Mouse (Mus musculus): ENCODE data around the gene Sult6b1.
A peak's percentile ranks its signal among the peaks of the same experiment; 100 is the strongest.

Gene Sult6b1

DNA sequence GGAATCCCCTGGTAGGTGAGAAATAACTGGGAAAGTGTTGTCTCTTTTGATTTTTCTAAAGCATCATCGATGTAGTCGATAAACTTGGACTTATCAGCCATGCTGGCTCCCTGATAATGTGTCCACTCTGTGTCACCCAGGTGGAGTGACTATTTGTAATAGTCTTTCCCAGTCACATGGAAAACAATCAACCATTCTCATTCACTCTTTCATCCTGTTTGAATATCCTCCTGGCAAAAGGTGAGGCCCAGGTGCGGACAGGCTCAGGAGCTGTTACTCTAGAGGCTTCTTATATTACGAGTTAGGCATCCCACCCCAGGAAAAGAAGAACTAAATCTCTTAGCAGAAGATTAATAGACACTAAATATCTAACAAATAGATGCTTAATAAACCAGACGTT, at the start of gene Sult6b1:
Gene Sult6b1 (minus strand): TSS at position 101 of the 400 bp plus-strand sequence.
- no peak for DNase-seq (ENCODE audit: low spot score in 2 of 2)

- DNase-seq (ENCODE audit: low spot score in 2 of 2) = no peak
These were observed 46.4 kb upstream of the Sult6b1 start for GRCm38 (mm10) chr17:78953240-78953639.

DNA sequence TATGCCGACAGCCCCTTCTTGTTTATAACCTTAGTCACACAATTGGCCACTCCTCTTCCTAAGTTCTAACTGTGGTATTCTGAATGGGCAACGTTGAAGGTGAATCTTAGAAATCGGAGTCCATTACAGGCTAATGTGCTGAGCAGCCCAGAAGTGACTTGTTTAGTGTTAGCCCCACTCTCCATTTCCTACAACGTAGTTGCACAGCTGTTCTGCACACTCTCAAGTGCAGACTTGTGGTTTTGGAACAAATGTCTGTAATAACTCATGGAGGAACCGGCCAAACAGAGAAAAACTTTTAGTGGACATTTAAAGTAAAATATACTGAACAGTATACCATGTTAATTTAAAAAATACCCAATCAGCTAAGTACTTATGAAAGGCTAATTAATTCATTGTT, 45.3 kb upstream of the Sult6b1 start:
- no peak for DNase-seq (ENCODE audit: low spot score in 2 of 2)

DNA sequence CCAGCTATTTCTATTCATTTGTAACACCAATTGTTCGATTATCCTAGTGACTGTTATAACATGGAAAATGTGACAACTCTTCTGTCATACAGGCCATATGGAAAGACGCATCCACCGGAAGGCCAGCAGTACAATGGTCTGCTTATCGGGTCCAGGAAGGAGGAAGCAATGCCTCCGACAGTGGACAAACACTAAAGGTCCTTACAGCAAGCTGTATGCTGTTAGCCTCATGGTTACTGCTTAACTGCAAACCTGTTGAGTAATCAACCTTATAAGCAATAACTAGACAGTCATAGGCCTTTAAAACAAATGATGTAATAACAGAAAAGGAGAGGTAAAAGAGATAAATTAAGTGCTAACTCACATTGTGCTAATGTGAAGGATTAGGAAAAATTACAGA, 44.4 kb upstream of the Sult6b1 start:
- DNase-seq (ENCODE audit: low spot score in 2 of 2) = no peak

GRCm38 (mm10) chr17:78942579-78942978, 35.8 kb upstream of the Sult6b1 start:
- no peak for DNase-seq (ENCODE audit: low spot score in 2 of 2)

GRCm38 (mm10) chr17:78938927-78939326, 32.1 kb upstream of the Sult6b1 start:
- DNase-seq (ENCODE audit: low spot score in 2 of 2) = no peak

DNA sequence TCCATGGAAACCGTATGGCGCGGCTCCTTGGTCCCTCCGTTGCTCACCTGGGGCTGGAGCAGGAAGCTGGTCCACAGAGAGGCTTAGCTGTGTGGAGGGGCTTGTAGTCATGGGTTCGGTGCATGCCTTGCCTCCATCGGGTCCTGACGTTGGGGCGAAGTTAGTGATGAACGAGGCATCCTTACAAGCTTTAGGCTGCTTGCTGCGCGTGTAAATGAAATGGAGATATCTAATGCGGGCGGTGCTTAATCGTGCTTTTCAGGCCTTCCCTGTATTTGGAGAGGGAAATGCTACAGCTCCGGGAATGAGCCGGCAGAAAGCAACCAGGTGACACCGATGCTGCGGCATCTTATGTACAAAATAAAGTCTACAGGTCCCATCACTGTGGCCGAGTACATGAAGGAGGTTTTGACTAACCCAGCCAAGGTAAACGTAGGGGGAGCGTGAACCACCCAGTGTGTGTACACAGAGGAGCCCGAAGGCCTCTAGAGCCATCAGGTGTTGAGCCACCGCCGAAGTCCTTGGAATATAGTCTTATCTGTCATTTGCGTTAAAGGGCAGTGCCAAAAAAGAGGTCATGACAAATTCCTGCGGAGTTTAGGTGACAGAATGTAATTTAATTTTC, 30.5 kb upstream of the Sult6b1 start:
- DNase-seq (ENCODE audit: low spot score in 2 of 2) = no peak

DNA sequence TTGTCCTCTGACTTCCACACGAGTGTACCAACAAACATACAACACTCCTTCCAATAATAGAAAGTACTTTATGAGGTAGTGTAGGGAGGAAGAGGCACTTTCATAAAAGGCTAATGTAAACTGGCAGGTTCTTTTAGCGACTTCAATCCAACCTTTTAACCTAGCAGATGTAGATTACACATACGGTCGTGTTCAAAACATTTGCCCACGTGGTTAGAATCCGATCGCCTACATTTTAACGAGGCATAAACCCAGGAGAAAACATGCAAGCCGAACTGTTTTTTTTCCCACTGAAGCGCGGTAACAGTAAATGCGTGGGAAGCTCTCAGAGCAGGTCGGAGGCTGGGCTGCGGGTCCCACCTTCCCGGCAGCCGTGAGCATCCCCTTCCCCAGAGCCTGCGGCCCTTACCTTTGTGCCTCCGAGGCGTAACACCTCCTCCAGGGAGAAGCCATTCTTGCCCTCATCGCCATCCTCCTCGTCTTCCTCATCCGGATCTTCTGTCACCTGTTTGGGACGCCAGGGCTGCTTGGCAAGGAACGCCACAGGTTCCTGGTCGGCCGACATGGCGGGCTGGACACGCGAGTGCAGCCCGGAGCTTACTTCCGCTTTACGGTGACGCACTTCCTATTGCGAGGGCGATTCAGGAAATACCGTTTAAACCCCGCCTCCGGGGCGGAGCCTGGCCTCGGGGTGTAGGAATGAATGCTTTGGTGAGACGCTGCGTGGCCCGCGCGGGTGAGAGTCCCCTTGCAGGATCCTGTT, 29.9 kb upstream of the Sult6b1 start, which contains the start of the genes Cebpz and Ndufaf7:
Gene Cebpz (minus strand): TSS at position 601 of the 763 bp plus-strand sequence.
Gene Ndufaf7 (plus strand): TSS at position 671 of the 763 bp plus-strand sequence.
- DNase-seq (ENCODE audit: low spot score in 2 of 2) = peak; percentile 96 to 97

GRCm38 (mm10) chr17:78935857-78936256, 29.1 kb upstream of the Sult6b1 start:
- no peak for DNase-seq (ENCODE audit: low spot score in 2 of 2)

DNA sequence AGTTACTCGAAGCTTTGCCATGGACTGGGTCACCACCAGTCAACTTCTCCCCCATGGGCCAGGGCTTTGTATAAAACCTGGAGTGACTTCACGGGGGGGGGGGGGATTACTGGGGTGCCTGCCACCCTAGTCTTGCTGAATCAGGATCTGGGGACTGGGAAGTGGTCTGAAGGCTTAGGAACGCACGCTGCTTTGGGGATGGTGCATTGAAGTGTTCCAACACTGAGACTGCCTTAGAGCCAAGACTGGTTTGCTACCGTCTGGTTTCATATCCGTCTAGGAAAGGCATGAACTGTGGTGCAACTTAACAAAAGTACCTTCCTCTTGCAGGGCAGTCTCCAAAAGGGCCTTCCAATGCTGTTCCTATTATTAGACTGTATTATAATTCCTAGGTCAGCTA, 10.9 kb upstream of the Sult6b1 start:
- DNase-seq (ENCODE audit: low spot score in 2 of 2) = no peak

DNA sequence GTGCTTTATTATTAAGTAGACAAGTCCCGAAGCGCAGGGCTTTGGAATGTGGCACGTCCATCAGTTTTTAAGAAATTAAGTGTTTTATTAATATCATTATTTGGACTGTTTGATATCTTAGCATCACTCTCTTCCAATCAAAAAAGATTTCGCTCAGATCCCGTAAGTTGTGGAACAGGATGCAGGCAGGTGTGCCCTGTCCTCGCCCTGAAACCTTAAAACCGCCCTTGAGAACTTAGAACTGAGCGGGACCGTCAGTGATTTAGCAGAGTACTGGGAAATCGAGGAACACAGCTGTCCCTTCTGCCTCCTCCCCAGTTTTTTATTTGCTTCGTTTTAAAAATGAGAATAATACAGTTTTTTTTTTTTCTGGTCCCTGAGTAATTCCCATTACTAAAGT, 10.1 kb upstream of the Sult6b1 start:
- DNase-seq (ENCODE audit: low spot score in 2 of 2) = no peak

DNA sequence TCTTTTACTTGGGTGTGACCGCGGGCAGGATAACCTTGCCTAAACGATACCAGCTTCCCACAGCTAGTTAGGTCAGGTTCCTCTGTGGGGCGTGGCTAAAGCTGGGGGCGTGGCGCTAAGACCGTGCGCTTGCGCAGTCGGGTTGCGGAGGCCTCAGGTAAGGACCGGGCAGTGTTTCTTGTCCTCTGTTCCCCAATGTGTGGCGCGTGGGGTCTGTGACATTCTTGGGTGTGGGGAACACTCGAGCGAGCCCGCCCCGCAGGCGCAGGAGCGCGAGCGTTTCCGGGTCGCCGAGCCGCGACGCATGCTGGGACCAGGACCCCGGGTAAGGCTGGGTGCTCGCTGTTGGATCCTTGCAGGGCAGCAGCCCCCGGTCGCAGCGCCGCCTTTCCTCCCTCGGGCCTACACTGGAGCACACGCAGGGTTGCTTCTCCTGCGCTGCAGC, 9.6 kb upstream of the Sult6b1 start, which contains the start of gene Cebpzos:
Gene Cebpzos (plus strand): TSS at position 132 of the 445 bp plus-strand sequence.
- DNase-seq (ENCODE audit: low spot score in 2 of 2) = peak; percentile 84 to 85

- DNase-seq (ENCODE audit: low spot score in 2 of 2) = no peak
These were observed 9.0 kb upstream of the Sult6b1 start for GRCm38 (mm10) chr17:78915772-78916171.

DNA sequence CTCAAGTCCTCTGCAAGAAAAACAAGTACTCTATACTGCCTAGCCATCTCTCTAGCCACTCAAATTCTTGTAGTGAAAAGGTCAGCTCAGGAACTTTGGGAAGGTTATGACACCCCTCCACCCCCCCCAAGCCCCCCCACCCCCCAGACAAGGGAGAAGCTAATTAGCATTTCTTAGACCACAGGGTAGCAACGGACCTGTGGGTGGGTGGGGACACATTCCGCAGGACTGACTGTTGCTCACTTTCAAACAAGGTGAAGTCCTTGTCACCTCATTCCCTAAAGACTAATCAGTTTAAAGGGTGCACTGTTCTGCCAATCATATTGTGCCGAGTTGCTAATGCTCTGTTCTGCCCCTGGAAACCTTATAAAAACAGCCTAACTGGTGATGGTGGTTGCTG, 7.1 kb upstream of the Sult6b1 start:
- no peak for DNase-seq (ENCODE audit: low spot score in 2 of 2)

GRCm38 (mm10) chr17:78912861-78913281, 6.1 kb upstream of the Sult6b1 start:
- DNase-seq (ENCODE audit: low spot score in 2 of 2) = no peak

DNA sequence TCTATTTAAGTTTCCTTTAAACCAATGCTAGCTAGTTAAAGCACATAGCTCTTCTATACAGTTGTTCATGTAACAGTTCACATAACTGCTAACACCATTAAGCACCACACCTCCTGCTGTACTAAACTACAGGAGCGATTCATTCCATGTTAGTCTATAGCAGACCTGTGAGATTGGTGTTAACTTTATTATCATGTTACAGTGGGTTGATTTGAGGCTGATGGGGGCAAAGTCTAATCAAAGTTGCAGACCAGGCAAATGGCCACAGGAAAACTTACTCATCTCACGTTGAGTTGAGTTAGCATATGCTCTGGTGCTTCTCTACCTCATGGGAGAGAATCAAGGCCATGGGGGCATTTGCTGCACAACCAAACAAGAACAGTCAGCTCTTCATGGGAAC, 2.6 kb upstream of the Sult6b1 start:
- no peak for DNase-seq (ENCODE audit: low spot score in 2 of 2)

DNA sequence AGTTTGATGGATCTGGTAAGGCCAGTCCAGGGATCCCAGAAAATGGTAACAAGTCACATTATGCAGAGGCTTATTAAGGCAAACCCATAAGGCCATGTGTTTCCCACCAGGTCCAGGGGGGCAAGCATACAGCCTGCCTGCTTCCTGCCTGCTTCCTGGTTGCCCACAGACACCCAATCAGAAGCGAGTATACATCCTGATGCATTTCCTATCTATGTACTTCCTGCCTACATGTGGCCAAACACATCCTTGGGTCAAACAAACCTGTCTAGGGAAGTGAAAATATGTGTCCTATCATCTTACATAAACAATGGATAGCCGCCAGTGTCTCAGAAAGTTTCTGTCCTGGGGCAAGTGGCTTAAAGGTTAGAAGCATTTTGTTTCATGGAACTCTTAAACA, 3.6 kb downstream of the Sult6b1 start:
- no peak for DNase-seq (ENCODE audit: low spot score in 2 of 2)

- peak in 1 of 2 experiments; percentile 40 for DNase-seq (ENCODE audit: low spot score in 2 of 2)
These were observed 11.4 kb downstream of the Sult6b1 start for GRCm38 (mm10) chr17:78895394-78895793.

DNA sequence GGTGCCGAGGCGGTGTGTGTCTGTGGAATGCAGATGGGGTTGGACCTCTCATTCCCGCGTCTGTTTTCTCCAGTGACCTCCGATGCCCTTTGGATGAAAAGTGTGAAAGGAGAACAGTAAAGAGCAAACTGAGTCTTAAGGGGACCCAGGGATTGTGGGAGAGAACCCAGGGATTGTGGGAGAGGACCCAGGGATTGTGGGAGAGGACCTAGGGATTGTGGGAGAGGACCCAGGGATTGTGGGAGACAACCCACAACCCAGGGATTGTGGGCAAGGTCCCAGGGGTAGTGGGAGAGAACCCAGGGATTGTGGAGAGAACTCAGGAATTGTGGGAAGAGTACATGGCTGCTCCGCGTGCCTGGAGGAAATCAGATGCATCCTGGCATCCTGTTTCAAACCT, 11.8 kb downstream of the Sult6b1 start:
- DNase-seq (ENCODE audit: low spot score in 2 of 2) = no peak

GRCm38 (mm10) chr17:78891020-78891419, 15.8 kb downstream of the Sult6b1 start:
- DNase-seq (ENCODE audit: low spot score in 2 of 2) = no peak

GRCm38 (mm10) chr17:78889184-78889583, 17.6 kb downstream of the Sult6b1 start:
- DNase-seq (ENCODE audit: low spot score in 2 of 2) = no peak

DNA sequence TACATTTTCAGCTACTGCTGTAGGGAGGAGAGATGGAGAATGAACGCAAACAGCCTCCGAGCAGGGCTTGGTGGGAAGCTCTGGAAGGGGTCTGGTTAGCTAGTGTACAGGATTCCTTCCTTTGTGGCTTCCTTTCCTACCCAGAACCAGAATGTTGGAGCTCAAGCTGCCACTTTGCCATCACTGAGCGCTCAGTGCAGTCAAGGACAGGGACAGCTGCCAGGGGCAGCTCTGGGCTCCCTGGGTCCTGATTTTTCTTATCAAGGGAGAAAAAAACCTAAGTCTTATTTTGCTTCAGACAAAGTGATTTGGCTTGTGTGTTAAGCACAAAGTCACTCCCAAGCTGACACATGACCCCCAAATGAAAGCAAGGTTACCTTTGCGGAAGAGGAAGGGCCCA, 18.2 kb downstream of the Sult6b1 start:
- no peak for DNase-seq (ENCODE audit: low spot score in 2 of 2)

All from urinary bladder, postnatal 36 days (tissue).